Mouse (Mus musculus): Measurements from ENCODE around the gene Zbtb7b. TPM values are rescaled to one million over a fixed set of nuclear protein-coding genes. Genes with fewer than 3 reads are reported as not detected.

Zbtb7b gene
- total and polyA plus RNA-seq, 3 experiments: 23.3 to 123 (median 34.2) TPM

- DNase-seq (ENCODE audit: low spot score) (no peak), ATAC-seq (ENCODE audit: extremely low read depth, insufficient number of reproducible peaks, low FRiP score, poor library complexity, severe bottlenecking) (no peak)
- Histone ChIP-seq H3K4me1 (ENCODE audit: insufficient read depth, low read depth, low read length) (peaks cover 4% of the 10 kb centered on the region; the same call in 1 of the 2 replicates), H3K9me3 (replicated peaks) (no peaks in the 10 kb centered on the region), H3K4me3 (ENCODE audit: low read depth, low read length) (no peak overlapping the region), H3K27me3 (ENCODE audit: insufficient read depth, low read length) (peaks cover 56% of the 10 kb centered on the region), H3K36me3 (replicated peaks) (no peaks in the 10 kb centered on the region)
- TF ChIP-seq CTCF (IDR thresholded peaks at IDR 0.05; ENCODE audit: low read depth, low read length) (no peak), POLR2AphosphoS5 (IDR thresholded peaks at IDR 0.05; ENCODE audit: insufficient replicate concordance, low read depth, low read length) (no peak), TAL1 (conservative IDR thresholded peaks at IDR 0.05; ENCODE audit: low read depth, low read length) (no peak), GATA2 (IDR thresholded peaks at IDR 0.05; ENCODE audit: borderline replicate concordance, low read depth, low read length) (no peak), GATA1 (IDR thresholded peaks at IDR 0.05; ENCODE audit: borderline replicate concordance, low read length) (no peak)
These were observed 28.8 kb downstream of the Zbtb7b start for GRCm38 (mm10) chr3:89365486-89366414.

GRCm38 (mm10) chr3:89365153-89365485 lies 29.5 kb downstream of the Zbtb7b start, which contains the start of gene Dcst1:
TSS of gene Dcst1 (minus strand) at chr3:89365253.
- DNase-seq (ENCODE audit: low spot score) (no peak), ATAC-seq (ENCODE audit: extremely low read depth, insufficient number of reproducible peaks, low FRiP score, poor library complexity, severe bottlenecking) (no peak)
- H3K27me3 ChIP-seq (ENCODE audit: insufficient read depth, low read length): peaks cover 62% of the 10 kb centered on the region
- H3K36me3 ChIP-seq (replicated peaks): no peaks in the 10 kb centered on the region
- H3K4me3 ChIP-seq (ENCODE audit: low read depth, low read length): no peak within 1 kb of the TSS
- no peaks in the 10 kb centered on the region for H3K4me1 ChIP-seq (ENCODE audit: insufficient read depth, low read depth, low read length)
- TF ChIP-seq TAL1 (conservative IDR thresholded peaks at IDR 0.05; ENCODE audit: low read depth, low read length) (no peak), GATA1 (IDR thresholded peaks at IDR 0.05; ENCODE audit: borderline replicate concordance, low read length) (no peak), GATA2 (IDR thresholded peaks at IDR 0.05; ENCODE audit: borderline replicate concordance, low read depth, low read length) (no peak), CTCF (IDR thresholded peaks at IDR 0.05; ENCODE audit: low read depth, low read length) (no peak), POLR2AphosphoS5 (IDR thresholded peaks at IDR 0.05; ENCODE audit: insufficient replicate concordance, low read depth, low read length) (no peak)
- H3K9me3 ChIP-seq (replicated peaks): no peaks in the 10 kb centered on the region

- Histone ChIP-seq H3K4me1 (ENCODE audit: insufficient read depth, low read depth, low read length) (no peaks in the 10 kb centered on the region), H3K9me3 (replicated peaks) (no peaks in the 10 kb centered on the region), H3K36me3 (replicated peaks) (no peaks in the 10 kb centered on the region), H3K27me3 (ENCODE audit: insufficient read depth, low read length) (peaks cover 66% of the 10 kb centered on the region), H3K4me3 (ENCODE audit: low read depth, low read length) (no peak overlapping the region)
- DNase-seq (ENCODE audit: low spot score) (no peak), ATAC-seq (ENCODE audit: extremely low read depth, insufficient number of reproducible peaks, low FRiP score, poor library complexity, severe bottlenecking) (no peak)
- no peak for TF ChIP-seq CTCF (IDR thresholded peaks at IDR 0.05; ENCODE audit: low read depth, low read length)
- TF ChIP-seq GATA2 (IDR thresholded peaks at IDR 0.05; ENCODE audit: borderline replicate concordance, low read depth, low read length): no peak
- no peak for TF ChIP-seq GATA1 (IDR thresholded peaks at IDR 0.05; ENCODE audit: borderline replicate concordance, low read length)
- TF ChIP-seq TAL1 (conservative IDR thresholded peaks at IDR 0.05; ENCODE audit: low read depth, low read length): no peak
- TF ChIP-seq POLR2AphosphoS5 (IDR thresholded peaks at IDR 0.05; ENCODE audit: insufficient replicate concordance, low read depth, low read length): no peak
These were observed 29.9 kb downstream of the Zbtb7b start for GRCm38 (mm10) chr3:89364631-89365030.

- Histone ChIP-seq H3K4me3 (ENCODE audit: low read depth, low read length) (no peak within 1 kb of the TSS), H3K27me3 (ENCODE audit: insufficient read depth, low read length) (peaks cover 63% of the 10 kb centered on the region), H3K9me3 (replicated peaks) (no peaks in the 10 kb centered on the region), H3K4me1 (ENCODE audit: insufficient read depth, low read depth, low read length) (peaks cover 8% of the 10 kb centered on the region), H3K36me3 (replicated peaks) (no peaks in the 10 kb centered on the region)
- TF ChIP-seq GATA1 (IDR thresholded peaks at IDR 0.05; ENCODE audit: borderline replicate concordance, low read length) (no peak), GATA2 (IDR thresholded peaks at IDR 0.05; ENCODE audit: borderline replicate concordance, low read depth, low read length) (no peak), TAL1 (conservative IDR thresholded peaks at IDR 0.05; ENCODE audit: low read depth, low read length) (no peak), POLR2AphosphoS5 (IDR thresholded peaks at IDR 0.05; ENCODE audit: insufficient replicate concordance, low read depth, low read length) (no peak), CTCF (IDR thresholded peaks at IDR 0.05; ENCODE audit: low read depth, low read length) (no peak)
- ATAC-seq (ENCODE audit: extremely low read depth, insufficient number of reproducible peaks, low FRiP score, poor library complexity, severe bottlenecking) (no peak), DNase-seq (ENCODE audit: low spot score) (no peak)
These were observed 32.9 kb downstream of the Zbtb7b start, which contains the start of gene Dcst2 for GRCm38 (mm10) chr3:89361675-89362074. TSS of gene Dcst2 (plus strand) at chr3:89361975.

GRCm38 (mm10) chr3:89360237-89360636 lies 34.3 kb downstream of the Zbtb7b start:
- no peak for TF ChIP-seq GATA1 (IDR thresholded peaks at IDR 0.05; ENCODE audit: borderline replicate concordance, low read length)
- no peak for TF ChIP-seq TAL1 (conservative IDR thresholded peaks at IDR 0.05; ENCODE audit: low read depth, low read length)
- ATAC-seq (ENCODE audit: extremely low read depth, insufficient number of reproducible peaks, low FRiP score, poor library complexity, severe bottlenecking) (no peak), DNase-seq (ENCODE audit: low spot score) (no peak)
- Histone ChIP-seq H3K4me3 (ENCODE audit: low read depth, low read length) (no peak overlapping the region), H3K4me1 (ENCODE audit: insufficient read depth, low read depth, low read length) (peaks cover 8% of the 10 kb centered on the region), H3K36me3 (replicated peaks) (no peaks in the 10 kb centered on the region), H3K27me3 (ENCODE audit: insufficient read depth, low read length) (peaks cover 60% of the 10 kb centered on the region), H3K9me3 (replicated peaks) (no peaks in the 10 kb centered on the region)

- Histone ChIP-seq H3K9me3 (replicated peaks) (no peaks in the 10 kb centered on the region), H3K4me1 (ENCODE audit: insufficient read depth, low read depth, low read length) (peaks cover 8% of the 10 kb centered on the region), H3K4me3 (ENCODE audit: low read depth, low read length) (no peak overlapping the region), H3K36me3 (replicated peaks) (no peaks in the 10 kb centered on the region), H3K27me3 (ENCODE audit: insufficient read depth, low read length) (peaks cover 56% of the 10 kb centered on the region)
- TF ChIP-seq POLR2AphosphoS5 (IDR thresholded peaks at IDR 0.05; ENCODE audit: insufficient replicate concordance, low read depth, low read length): no peak
- TF ChIP-seq TAL1 (conservative IDR thresholded peaks at IDR 0.05; ENCODE audit: low read depth, low read length): no peak
- TF ChIP-seq GATA1 (IDR thresholded peaks at IDR 0.05; ENCODE audit: borderline replicate concordance, low read length): no peak
- TF ChIP-seq CTCF (IDR thresholded peaks at IDR 0.05; ENCODE audit: low read depth, low read length): no peak
- no peak for TF ChIP-seq GATA2 (IDR thresholded peaks at IDR 0.05; ENCODE audit: borderline replicate concordance, low read depth, low read length)
- DNase-seq (ENCODE audit: low spot score): no peak
- no peak for ATAC-seq (ENCODE audit: extremely low read depth, insufficient number of reproducible peaks, low FRiP score, poor library complexity, severe bottlenecking)
These were observed 34.9 kb downstream of the Zbtb7b start for GRCm38 (mm10) chr3:89359630-89360029.
